Mouse (Mus musculus): ENCODE data around the gene Rhoc.

Rhoc gene

GRCm38 (mm10) chr3:104816130-104816529 lies 28.0 kb downstream of the Rhoc start:
- DNase-seq (ENCODE audit: low spot score) = no peak

GRCm38 (mm10) chr3:104817481-104817990 lies 29.4 kb downstream of the Rhoc start:
- DNase-seq (ENCODE audit: low spot score) = peak; percentile 62

- DNase-seq (ENCODE audit: low spot score) = peak; percentile 72
Observed at GRCm38 (mm10) chr3:104817991-104818748, 30.0 kb downstream of the Rhoc start, which contains the start of gene Mov10. Mov10 (minus strand) TSS chr3:104818563.

GRCm38 (mm10) chr3:104818749-104819134 lies 30.6 kb downstream of the Rhoc start:
- no peak for DNase-seq (ENCODE audit: low spot score)

GRCm38 (mm10) chr3:104820426-104820825 lies 32.3 kb downstream of the Rhoc start:
- no peak for DNase-seq (ENCODE audit: low spot score)

- no peak for DNase-seq (ENCODE audit: low spot score)
Observed at GRCm38 (mm10) chr3:104822413-104822812, 34.2 kb downstream of the Rhoc start.

- DNase-seq (ENCODE audit: low spot score) = no peak
Observed at GRCm38 (mm10) chr3:104835797-104836196, 47.6 kb downstream of the Rhoc start.

- DNase-seq (ENCODE audit: low spot score) = no peak
Observed at GRCm38 (mm10) chr3:104841049-104841448, 52.9 kb downstream of the Rhoc start.

All from retina, embryonic 14.5 days (tissue).